Mouse (Mus musculus): Measurements from ENCODE around the gene Vmn1r53. TPM values are rescaled to one million over a fixed set of nuclear protein-coding genes. Genes with fewer than 3 reads are reported as not detected.
"Not testable (repeated sequence)": the region's sequence is repeated elsewhere in the genome, so short reads cannot be mapped to it uniquely, and the experiment has no call there.

Vmn1r53 gene
- polyA plus RNA-seq (2012; rRNA removed): not detected in 2 replicates

DNA sequence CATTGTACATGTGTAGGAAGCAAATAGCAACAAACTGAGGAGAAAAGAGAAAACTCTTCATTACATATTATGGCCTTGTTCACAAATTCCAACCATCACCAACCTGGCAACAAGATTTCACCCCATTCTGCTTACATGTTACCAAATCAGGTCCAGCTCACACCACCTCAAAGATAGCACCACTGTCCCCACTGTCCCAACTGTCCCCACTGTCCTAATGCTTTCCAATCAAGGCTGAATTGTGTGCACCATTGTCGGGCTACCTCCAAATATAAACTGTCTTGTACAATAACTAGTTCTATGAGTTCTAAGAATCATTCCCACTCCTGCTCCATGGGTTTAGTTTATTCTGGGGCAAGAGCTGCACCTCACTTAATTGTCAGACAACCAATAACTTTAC is at the start of gene Vmn1r53:
Gene Vmn1r53, minus strand, starts transcription at position 101 of the 400 bp plus-strand sequence.
- H3K4me3 ChIP-seq (ENCODE audit: insufficient read depth, low read length): no peak within 1 kb of the TSS
- H3K27ac ChIP-seq (ENCODE audit: insufficient read depth, low read length): no peak within 1 kb of the TSS
- no peaks in the 10 kb centered on the region for H3K4me1 ChIP-seq (ENCODE audit: control insufficient read depth, insufficient read depth, low read length)
- TF ChIP-seq POLR2A (IDR thresholded peaks at IDR 0.05; ENCODE audit: extremely low read depth, insufficient read depth, low read length) (no peak), CTCF (IDR thresholded peaks at IDR 0.05; ENCODE audit: extremely low read depth, insufficient read depth, low read length) (no peak)

DNA sequence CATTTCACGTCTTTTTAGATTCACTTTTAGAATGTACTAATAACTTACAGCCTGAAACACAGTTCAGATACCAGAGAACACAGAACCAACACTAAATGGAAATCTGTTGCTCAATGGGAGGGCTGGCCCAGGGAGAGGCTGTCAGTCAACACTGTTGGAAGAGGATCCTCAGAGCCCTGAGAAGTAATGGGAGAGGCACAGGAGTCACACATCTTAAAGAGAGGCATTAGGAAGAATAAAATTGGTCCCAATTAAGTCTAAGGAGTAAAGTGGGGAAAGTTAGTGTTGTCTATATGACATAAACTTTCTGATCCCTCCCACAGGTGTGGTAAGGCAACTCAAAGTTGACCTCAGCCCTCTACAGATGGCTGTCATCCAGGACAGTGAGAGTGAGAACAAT is 21.8 kb upstream of the Vmn1r53 start, which contains the start of gene Vmn1r54:
Gene Vmn1r54, plus strand, starts transcription at position 301 of the 400 bp plus-strand sequence.
- H3K4me1 ChIP-seq (ENCODE audit: control insufficient read depth, insufficient read depth, low read length): no peaks in the 10 kb centered on the region
- TF ChIP-seq POLR2A (IDR thresholded peaks at IDR 0.05; ENCODE audit: extremely low read depth, insufficient read depth, low read length) (no peak), CTCF (IDR thresholded peaks at IDR 0.05; ENCODE audit: extremely low read depth, insufficient read depth, low read length) (no peak)
- no peak within 1 kb of the TSS for H3K27ac ChIP-seq (ENCODE audit: insufficient read depth, low read length)
- no peak within 1 kb of the TSS for H3K4me3 ChIP-seq (ENCODE audit: insufficient read depth, low read length)

DNA sequence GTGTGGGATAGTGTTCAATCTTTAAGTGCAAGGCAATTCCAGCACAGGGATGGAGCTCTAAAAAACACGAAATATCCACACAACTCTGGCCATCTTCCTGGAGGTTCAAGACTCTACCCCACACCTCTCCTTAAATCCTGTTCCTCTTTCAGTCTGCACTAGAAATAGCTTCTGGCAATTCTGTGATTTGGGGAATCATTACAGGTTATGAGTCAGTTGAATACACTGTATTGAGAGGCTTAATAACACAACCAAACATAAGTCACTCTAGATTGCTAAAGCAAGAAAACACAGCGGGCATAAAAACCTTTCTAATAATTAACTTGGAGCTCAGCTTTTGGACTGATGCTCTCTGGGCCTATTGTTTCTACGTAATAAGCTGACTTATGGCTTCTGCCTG is 19.8 kb upstream of the Vmn1r53 start:
- H3K4me1 ChIP-seq (ENCODE audit: control insufficient read depth, insufficient read depth, low read length): no peaks in the 10 kb centered on the region
- TF ChIP-seq CTCF (IDR thresholded peaks at IDR 0.05; ENCODE audit: extremely low read depth, insufficient read depth, low read length) (no peak), POLR2A (IDR thresholded peaks at IDR 0.05; ENCODE audit: extremely low read depth, insufficient read depth, low read length) (no peak)
- no peak overlapping the region for H3K27ac ChIP-seq (ENCODE audit: insufficient read depth, low read length)
- no peak overlapping the region for H3K4me3 ChIP-seq (ENCODE audit: insufficient read depth, low read length)

DNA sequence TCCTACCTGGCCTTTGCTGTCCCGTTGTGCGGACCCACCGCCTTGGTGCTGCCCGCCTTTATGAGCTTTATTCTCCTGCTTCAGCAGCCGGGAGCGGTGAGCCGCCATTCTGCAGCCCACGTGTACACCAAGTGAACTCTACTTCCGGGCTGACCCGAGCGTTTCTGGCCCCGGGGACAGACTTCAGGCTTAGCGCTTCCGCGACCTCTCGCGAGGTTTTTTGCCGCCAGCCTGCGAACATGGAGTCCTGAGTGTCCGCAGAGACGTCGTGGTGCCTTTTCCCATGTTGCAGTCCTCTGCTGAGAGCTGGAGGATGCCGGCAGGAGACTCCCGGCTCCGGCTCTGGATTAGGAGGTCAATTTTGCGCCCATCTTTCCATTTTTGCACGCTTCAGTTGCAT is 8.4 kb upstream of the Vmn1r53 start:
- Histone ChIP-seq H3K27ac (ENCODE audit: insufficient read depth, low read length) (no peak overlapping the region), H3K4me1 (ENCODE audit: control insufficient read depth, insufficient read depth, low read length) (no peaks in the 10 kb centered on the region), H3K4me3 (ENCODE audit: insufficient read depth, low read length) (no peak overlapping the region)
- no peak for TF ChIP-seq POLR2A (IDR thresholded peaks at IDR 0.05; ENCODE audit: extremely low read depth, insufficient read depth, low read length)
- TF ChIP-seq CTCF (IDR thresholded peaks at IDR 0.05; ENCODE audit: extremely low read depth, insufficient read depth, low read length): no peak

DNA sequence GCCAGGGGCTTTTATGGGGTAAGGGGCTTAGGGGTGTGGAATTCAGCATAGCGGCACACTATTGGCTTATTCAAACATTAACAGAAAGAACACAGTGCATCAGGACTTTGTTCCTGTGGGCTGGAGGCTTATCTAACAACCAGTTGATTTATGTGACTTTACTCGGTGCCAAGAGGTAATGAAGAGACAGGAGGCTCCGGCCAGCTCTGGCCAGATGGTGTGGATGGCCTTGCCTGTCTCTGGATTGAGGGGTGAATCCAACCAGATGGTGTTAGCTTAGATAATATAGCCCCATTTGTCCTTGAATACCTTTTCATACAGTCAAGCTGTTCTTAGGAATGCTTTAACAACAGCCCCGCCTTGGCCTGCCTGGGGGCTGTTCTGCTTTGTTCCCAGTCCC is 7.9 kb upstream of the Vmn1r53 start:
- H3K4me3 ChIP-seq (ENCODE audit: insufficient read depth, low read length); H3K4me1 ChIP-seq (ENCODE audit: control insufficient read depth, insufficient read depth, low read length); H3K27ac ChIP-seq (ENCODE audit: insufficient read depth, low read length): not testable (repeated sequence)

DNA sequence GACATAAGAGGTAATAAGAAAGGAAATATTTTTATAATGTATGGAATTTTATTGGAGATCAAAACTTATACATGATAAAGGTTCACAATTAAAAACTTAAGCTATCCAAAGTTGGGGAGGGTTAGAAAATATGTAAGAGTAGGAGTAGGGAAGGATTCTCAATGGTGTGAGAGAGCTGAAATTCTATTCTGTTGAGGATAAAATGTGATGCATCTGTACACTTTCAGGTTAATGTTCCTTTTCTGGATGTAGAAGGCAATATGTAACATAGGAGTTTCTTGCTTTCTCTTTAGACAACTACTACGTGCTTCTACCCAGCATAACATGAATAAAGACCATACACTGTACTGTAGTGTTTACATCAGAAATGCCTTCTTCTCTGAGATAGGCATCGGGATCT is 21.7 kb downstream of the Vmn1r53 start, which contains the start of gene V1ra8:
Gene V1ra8, plus strand, starts transcription at position 301 of the 400 bp plus-strand sequence.
- H3K4me1 ChIP-seq (ENCODE audit: control insufficient read depth, insufficient read depth, low read length); H3K4me3 ChIP-seq (ENCODE audit: insufficient read depth, low read length); H3K27ac ChIP-seq (ENCODE audit: insufficient read depth, low read length): not testable (repeated sequence)

DNA sequence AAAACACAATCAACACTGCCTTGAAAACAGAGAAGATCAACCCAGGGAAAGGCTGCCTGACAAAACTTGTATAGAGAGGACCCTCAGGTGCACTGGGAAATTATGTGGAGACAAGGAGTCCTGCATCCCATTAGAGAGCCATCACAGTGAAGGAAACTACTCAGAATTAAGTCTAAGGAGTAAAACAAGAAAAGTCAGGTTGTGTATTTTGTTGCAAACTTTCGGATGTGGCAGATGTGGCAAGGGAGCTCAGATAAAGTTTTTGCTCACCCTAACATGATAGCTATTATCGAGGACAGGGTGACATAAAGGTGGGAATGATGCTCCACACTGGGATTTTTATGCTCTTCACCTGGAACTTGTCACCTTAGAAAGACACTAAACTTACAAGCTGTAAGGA is 49.7 kb downstream of the Vmn1r53 start, which contains the start of gene Vmn1r52:
Gene Vmn1r52, plus strand, starts transcription at position 301 of the 400 bp plus-strand sequence.
- Histone ChIP-seq H3K27ac (ENCODE audit: insufficient read depth, low read length) (no peak within 1 kb of the TSS), H3K4me1 (ENCODE audit: control insufficient read depth, insufficient read depth, low read length) (no peaks in the 10 kb centered on the region), H3K4me3 (ENCODE audit: insufficient read depth, low read length) (no peak within 1 kb of the TSS)
- TF ChIP-seq POLR2A (IDR thresholded peaks at IDR 0.05; ENCODE audit: extremely low read depth, insufficient read depth, low read length): no peak
- no peak for TF ChIP-seq CTCF (IDR thresholded peaks at IDR 0.05; ENCODE audit: extremely low read depth, insufficient read depth, low read length)

Other genes with a start within 250 kb of the Vmn1r53 start
- gene Vmn1r47, start 208.3 kb downstream of the Vmn1r53 start, polyA plus RNA-seq (2012; rRNA removed): not detected in 2 replicates
- not detected in 2 replicates for gene Vmn1r48, start 187.6 kb downstream of the Vmn1r53 start, polyA plus RNA-seq (2012; rRNA removed)
- gene Vmn1r49, start 145.9 kb downstream of the Vmn1r53 start, polyA plus RNA-seq (2012; rRNA removed): not detected in 2 replicates
- gene Vmn1r50, start 123.0 kb downstream of the Vmn1r53 start, polyA plus RNA-seq (2012; rRNA removed): not detected in 2 replicates
- gene Vmn1r51, start 101.8 kb downstream of the Vmn1r53 start, polyA plus RNA-seq (2012; rRNA removed): not detected in 2 replicates
- not detected in 2 replicates for gene Vmn1r52, start 49.6 kb downstream of the Vmn1r53 start, polyA plus RNA-seq (2012; rRNA removed)
- not detected in 2 replicates for gene V1ra8, start 21.6 kb downstream of the Vmn1r53 start, polyA plus RNA-seq (2012; rRNA removed)
- not detected in 2 replicates for gene Vmn1r54, start 21.9 kb upstream of the Vmn1r53 start, polyA plus RNA-seq (2012; rRNA removed)
- gene BC048671, start 76.8 kb upstream of the Vmn1r53 start, polyA plus RNA-seq (2012; rRNA removed): not detected in 2 replicates
- gene Chst13, start 100.7 kb upstream of the Vmn1r53 start, polyA plus RNA-seq (2012; rRNA removed): 0.06 and 0.17 TPM in 2 replicates
- 0.04 TPM in 1 of 2 replicates, not detected in the other for gene Uroc1, start 108.8 kb upstream of the Vmn1r53 start, polyA plus RNA-seq (2012; rRNA removed)
- gene Zxdc, start 145.1 kb upstream of the Vmn1r53 start, polyA plus RNA-seq (2012; rRNA removed): 17.3 and 18.2 TPM in 2 replicates
- 8.9 and 9.5 TPM in 2 replicates for gene Cfap100, start 204.4 kb upstream of the Vmn1r53 start, polyA plus RNA-seq (2012; rRNA removed)
- 31.9 and 33.0 TPM in 2 replicates for gene Klf15, start 238.1 kb upstream of the Vmn1r53 start, polyA plus RNA-seq (2012; rRNA removed)

Data from cortical plate, adult 2 months (tissue).